Mouse (Mus musculus): ENCODE measurements around the gene Zkscan5. TPM values are rescaled to one million over a fixed set of nuclear protein-coding genes. Genes with fewer than 3 reads are reported as not detected.
"Not testable (repeated sequence)": the region's sequence is repeated elsewhere in the genome, so short reads cannot be mapped to it uniquely, and the experiment has no call there.

Zkscan5 gene
- polyA plus RNA-seq, 1 experiment from 2014 or later, result 15.4 TPM

DNA sequence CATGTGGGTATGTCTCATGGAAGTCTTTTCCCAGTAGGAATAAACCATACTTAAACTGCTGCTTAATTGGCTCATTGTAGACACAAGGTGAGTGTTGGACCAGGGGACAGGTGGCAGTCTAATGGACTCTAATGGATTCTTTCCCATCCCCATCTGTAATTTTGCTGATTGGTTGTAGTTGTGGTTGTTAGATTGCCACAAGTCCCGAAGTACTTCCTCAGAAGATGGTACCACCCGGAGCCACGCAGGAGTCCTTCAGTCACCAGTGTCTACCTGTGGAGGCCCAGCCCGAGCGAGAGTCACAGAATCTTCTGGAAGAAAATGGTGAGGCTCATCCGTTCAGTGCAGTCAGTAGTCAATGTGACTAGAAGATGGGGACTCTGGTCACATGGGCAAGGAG lies 3.0 kb downstream of the Zkscan5 start:
- Histone ChIP-seq H3K4me1 (replicated peaks; ENCODE audit: control insufficient read depth, insufficient read depth, low read length) (peaks cover 4% of the 10 kb centered on the region), H3K9ac (ENCODE audit: low read depth, low read length) (no peak overlapping the region), H3K4me2 (replicated peaks; ENCODE audit: low read depth, low read length) (no peak overlapping the region), H3K27me3 (ENCODE audit: control insufficient read depth, insufficient read depth, low read length) (no peaks in the 10 kb centered on the region), H3K27ac (ENCODE audit: low read depth, low read length) (no peak overlapping the region), H3K9me3 (ENCODE audit: control insufficient read depth, low read length) (no peaks in the 10 kb centered on the region), H3K36me3 (ENCODE audit: control insufficient read depth, insufficient read depth, low read length) (0 out of 2 replicates have a peak, but pooled peaks cover 5% of the 10 kb centered on the region), H3K4me3 (ENCODE audit: low read depth, low read length) (no peak overlapping the region)
- WGBS, result 95% methylated on average over 6 of the region's 6 CpGs
- ATAC-seq (ENCODE audit: low FRiP score), result no peak
- no peak for DNase-seq (ENCODE audit: low spot score)

DNA sequence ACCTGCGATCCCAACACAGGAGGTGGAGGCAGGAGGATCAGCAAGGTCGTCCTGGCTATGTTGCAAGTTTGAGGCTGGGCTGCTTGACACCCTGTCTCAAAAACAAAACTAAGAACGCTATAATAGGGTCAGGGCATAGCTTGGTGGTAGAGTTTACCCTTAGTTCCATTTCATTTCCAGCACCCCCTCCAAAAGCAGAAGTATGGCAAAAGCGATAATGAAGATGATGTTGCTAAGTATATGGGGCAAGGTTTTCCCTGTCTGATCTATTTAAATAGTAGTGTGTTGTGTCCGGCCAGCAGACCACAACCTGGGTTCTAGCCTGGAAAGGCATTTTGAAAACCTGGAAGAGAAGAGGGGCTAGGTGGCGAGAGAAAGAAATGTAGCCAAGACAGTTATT lies 3.6 kb downstream of the Zkscan5 start:
- Histone ChIP-seq H3K4me3 (ENCODE audit: low read depth, low read length) (no peak overlapping the region), H3K27ac (ENCODE audit: low read depth, low read length) (no peak overlapping the region), H3K36me3 (ENCODE audit: control insufficient read depth, insufficient read depth, low read length) (0 out of 2 replicates have a peak, but pooled peaks cover 5% of the 10 kb centered on the region), H3K9ac (ENCODE audit: low read depth, low read length) (no peak overlapping the region), H3K9me3 (ENCODE audit: control insufficient read depth, low read length) (no peaks in the 10 kb centered on the region), H3K27me3 (ENCODE audit: control insufficient read depth, insufficient read depth, low read length) (no peaks in the 10 kb centered on the region), H3K4me1 (replicated peaks; ENCODE audit: control insufficient read depth, insufficient read depth, low read length) (peaks cover 4% of the 10 kb centered on the region), H3K4me2 (replicated peaks; ENCODE audit: low read depth, low read length) (no peak overlapping the region)
- no peak for DNase-seq (ENCODE audit: low spot score)
- WGBS, result 86% methylated on average over 5 of the region's 6 CpGs
- no peak for ATAC-seq (ENCODE audit: low FRiP score)

GRCm38 (mm10) chr5:145208391-145208790 lies 4.0 kb downstream of the Zkscan5 start:
- H3K27me3 ChIP-seq (ENCODE audit: control insufficient read depth, insufficient read depth, low read length); H3K36me3 ChIP-seq (ENCODE audit: control insufficient read depth, insufficient read depth, low read length); H3K4me3 ChIP-seq (ENCODE audit: low read depth, low read length); H3K9me3 ChIP-seq (ENCODE audit: control insufficient read depth, low read length); H3K4me1 ChIP-seq (replicated peaks; ENCODE audit: control insufficient read depth, insufficient read depth, low read length); H3K9ac ChIP-seq (ENCODE audit: low read depth, low read length); H3K27ac ChIP-seq (ENCODE audit: low read depth, low read length); H3K4me2 ChIP-seq (replicated peaks; ENCODE audit: low read depth, low read length); DNase-seq (ENCODE audit: low spot score); ATAC-seq (ENCODE audit: low FRiP score): not testable (repeated sequence)
- 46% methylated on average over 11 of the region's 11 CpGs for WGBS

GRCm38 (mm10) chr5:145211340-145211739 lies 7.0 kb downstream of the Zkscan5 start:
- WGBS, result 91% methylated on average over 4 of the region's 4 CpGs
- ATAC-seq (ENCODE audit: low FRiP score), result no peak
- 0 out of 2 replicates have a peak, but pooled peaks cover 5% of the 10 kb centered on the region for H3K36me3 ChIP-seq (ENCODE audit: control insufficient read depth, insufficient read depth, low read length)

DNA sequence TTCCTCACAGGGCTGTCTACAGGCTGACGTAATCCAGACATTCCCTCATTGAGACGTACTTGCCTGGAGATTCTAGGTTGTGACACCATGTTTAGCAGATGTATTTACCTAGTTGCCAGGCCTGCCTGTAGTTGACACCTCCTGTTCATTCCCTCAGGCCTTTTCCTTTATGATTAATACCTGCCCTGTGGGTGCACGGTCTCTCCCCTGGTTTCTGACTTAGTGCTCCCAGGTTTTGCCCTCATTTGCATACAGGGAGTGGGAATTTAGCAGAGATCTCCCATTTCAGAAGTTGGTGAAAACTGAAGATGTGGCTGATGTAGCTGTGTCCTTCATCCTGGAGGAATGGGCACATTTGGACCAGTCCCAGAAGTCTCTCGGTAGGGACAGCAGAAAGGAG lies 7.9 kb downstream of the Zkscan5 start:
- H3K27me3 ChIP-seq (ENCODE audit: control insufficient read depth, insufficient read depth, low read length), result no peaks in the 10 kb centered on the region
- no peaks in the 10 kb centered on the region for H3K4me1 ChIP-seq (replicated peaks; ENCODE audit: control insufficient read depth, insufficient read depth, low read length)
- H3K4me2 ChIP-seq (replicated peaks; ENCODE audit: low read depth, low read length), result no peak overlapping the region
- no peak overlapping the region for H3K9ac ChIP-seq (ENCODE audit: low read depth, low read length)
- 0 out of 2 replicates have a peak, but pooled peaks cover 5% of the 10 kb centered on the region for H3K36me3 ChIP-seq (ENCODE audit: control insufficient read depth, insufficient read depth, low read length)
- H3K27ac ChIP-seq (ENCODE audit: low read depth, low read length), result no peak overlapping the region
- H3K4me3 ChIP-seq (ENCODE audit: low read depth, low read length), result no peak overlapping the region
- DNase-seq (ENCODE audit: low spot score), result no peak
- 93% methylated on average over 4 of the region's 4 CpGs for WGBS
- no peak for ATAC-seq (ENCODE audit: low FRiP score)
- no peaks in the 10 kb centered on the region for H3K9me3 ChIP-seq (ENCODE audit: control insufficient read depth, low read length)

More at GRCm38 (mm10) chr5:145211340-145211739, 7.0 kb downstream of the Zkscan5 start:
- Histone ChIP-seq H3K4me1 (replicated peaks; ENCODE audit: control insufficient read depth, insufficient read depth, low read length) (no peaks in the 10 kb centered on the region), H3K9me3 (ENCODE audit: control insufficient read depth, low read length) (no peaks in the 10 kb centered on the region), H3K27me3 (ENCODE audit: control insufficient read depth, insufficient read depth, low read length) (no peaks in the 10 kb centered on the region), H3K4me2 (replicated peaks; ENCODE audit: low read depth, low read length) (no peak overlapping the region), H3K9ac (ENCODE audit: low read depth, low read length) (no peak overlapping the region), H3K4me3 (ENCODE audit: low read depth, low read length) (no peak overlapping the region), H3K27ac (ENCODE audit: low read depth, low read length) (no peak overlapping the region)
- DNase-seq (ENCODE audit: low spot score), result no peak

- no peak overlapping the region for H3K4me3 ChIP-seq (ENCODE audit: low read depth, low read length)
- 0 out of 2 replicates have a peak, but pooled peaks cover 8% of the 10 kb centered on the region for H3K36me3 ChIP-seq (ENCODE audit: control insufficient read depth, insufficient read depth, low read length)
- H3K9me3 ChIP-seq (ENCODE audit: control insufficient read depth, low read length), result no peaks in the 10 kb centered on the region
- H3K9ac ChIP-seq (ENCODE audit: low read depth, low read length), result no peak overlapping the region
- DNase-seq (ENCODE audit: low spot score) (no peak), ATAC-seq (ENCODE audit: low FRiP score) (no peak)
- H3K27me3 ChIP-seq (ENCODE audit: control insufficient read depth, insufficient read depth, low read length), result no peaks in the 10 kb centered on the region
- no peaks in the 10 kb centered on the region for H3K4me1 ChIP-seq (replicated peaks; ENCODE audit: control insufficient read depth, insufficient read depth, low read length)
- no peak overlapping the region for H3K4me2 ChIP-seq (replicated peaks; ENCODE audit: low read depth, low read length)
- H3K27ac ChIP-seq (ENCODE audit: low read depth, low read length), result no peak overlapping the region
- 95% methylated on average over 3 of the region's 3 CpGs for WGBS
These were observed 9.1 kb downstream of the Zkscan5 start for GRCm38 (mm10) chr5:145213505-145213904.

GRCm38 (mm10) chr5:145214679-145215078 lies 10.3 kb downstream of the Zkscan5 start:
- no peaks in the 10 kb centered on the region for H3K27me3 ChIP-seq (ENCODE audit: control insufficient read depth, insufficient read depth, low read length)
- H3K4me1 ChIP-seq (replicated peaks; ENCODE audit: control insufficient read depth, insufficient read depth, low read length), result no peaks in the 10 kb centered on the region
- ATAC-seq (ENCODE audit: low FRiP score) (no peak; the same call in 1 of the 2 replicates), DNase-seq (ENCODE audit: low spot score) (no peak)
- 0 out of 2 replicates have a peak, but pooled peaks cover 9% of the 10 kb centered on the region for H3K36me3 ChIP-seq (ENCODE audit: control insufficient read depth, insufficient read depth, low read length)
- H3K4me3 ChIP-seq (ENCODE audit: low read depth, low read length), result no peak overlapping the region
- no peak overlapping the region for H3K4me2 ChIP-seq (replicated peaks; ENCODE audit: low read depth, low read length)
- H3K9me3 ChIP-seq (ENCODE audit: control insufficient read depth, low read length), result no peaks in the 10 kb centered on the region
- WGBS, result 65% methylated on average over 4 of the region's 4 CpGs
- H3K9ac ChIP-seq (ENCODE audit: low read depth, low read length), result no peak overlapping the region
- no peak overlapping the region for H3K27ac ChIP-seq (ENCODE audit: low read depth, low read length)

DNA sequence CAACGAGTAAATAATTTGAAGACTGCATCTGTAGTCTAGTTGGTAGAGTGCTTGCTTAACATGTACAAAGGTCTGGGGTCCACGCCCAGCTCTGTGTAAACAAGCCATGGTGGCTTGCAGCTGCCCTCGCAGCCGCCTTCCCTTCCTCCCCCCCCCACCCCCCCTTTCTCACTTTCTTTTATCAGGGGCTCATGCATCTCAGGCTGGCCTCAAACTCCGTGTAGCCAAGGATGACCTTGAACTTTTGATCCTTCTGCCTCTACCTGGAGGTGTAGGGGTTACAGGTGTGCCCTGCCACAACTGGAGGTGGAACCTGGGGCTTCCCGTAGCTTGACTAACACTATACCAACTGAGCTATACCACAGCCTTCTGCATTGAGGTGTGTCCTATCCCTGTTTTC lies 13.4 kb downstream of the Zkscan5 start:
- H3K9me3 ChIP-seq (ENCODE audit: control insufficient read depth, low read length), result no peaks in the 10 kb centered on the region
- ATAC-seq (ENCODE audit: low FRiP score), result no peak
- no peak for DNase-seq (ENCODE audit: low spot score)
- H3K27ac ChIP-seq (ENCODE audit: low read depth, low read length), result no peak overlapping the region
- H3K27me3 ChIP-seq (ENCODE audit: control insufficient read depth, insufficient read depth, low read length), result no peaks in the 10 kb centered on the region
- no peak overlapping the region for H3K4me3 ChIP-seq (ENCODE audit: low read depth, low read length)
- no peak overlapping the region for H3K4me2 ChIP-seq (replicated peaks; ENCODE audit: low read depth, low read length)
- H3K36me3 ChIP-seq (ENCODE audit: control insufficient read depth, insufficient read depth, low read length), result peaks cover 13% of the 10 kb centered on the region; the same call in 1 of the 2 replicates
- no peaks in the 10 kb centered on the region for H3K4me1 ChIP-seq (replicated peaks; ENCODE audit: control insufficient read depth, insufficient read depth, low read length)
- H3K9ac ChIP-seq (ENCODE audit: low read depth, low read length), result no peak overlapping the region
- WGBS, result 96% methylated on average over 6 of the region's 6 CpGs

- no peak for ATAC-seq (ENCODE audit: low FRiP score)
- Histone ChIP-seq H3K4me2 (replicated peaks; ENCODE audit: low read depth, low read length) (no peak overlapping the region), H3K36me3 (ENCODE audit: control insufficient read depth, insufficient read depth, low read length) (peaks cover 13% of the 10 kb centered on the region; the same call in 1 of the 2 replicates), H3K9me3 (ENCODE audit: control insufficient read depth, low read length) (no peaks in the 10 kb centered on the region), H3K9ac (ENCODE audit: low read depth, low read length) (no peak overlapping the region), H3K27ac (ENCODE audit: low read depth, low read length) (no peak overlapping the region), H3K27me3 (ENCODE audit: control insufficient read depth, insufficient read depth, low read length) (no peaks in the 10 kb centered on the region), H3K4me1 (replicated peaks; ENCODE audit: control insufficient read depth, insufficient read depth, low read length) (no peaks in the 10 kb centered on the region), H3K4me3 (ENCODE audit: low read depth, low read length) (no peak overlapping the region)
- 94% methylated on average over 21 of the region's 21 CpGs for WGBS
- DNase-seq (ENCODE audit: low spot score), result no peak
These were observed 13.8 kb downstream of the Zkscan5 start for GRCm38 (mm10) chr5:145218206-145218605.

All from hindbrain, embryonic 11.5 days (tissue).